Mouse (Mus musculus): ENCODE results near the gene Ankfy1. TPM values are rescaled to one million over a fixed set of nuclear protein-coding genes. Genes with fewer than 3 reads are reported as not detected.
A peak's percentile ranks its signal among the peaks of the same experiment; 100 is the strongest.

Gene Ankfy1
- 10 to 100 TPM; 36.5 to 38.6 TPM for total RNA-seq (2021)
- long read RNA-seq, experiment 1, full-length matches to known transcripts, result 8 of 19 reads
- long read RNA-seq, experiment 1, partial matches to known transcripts, result 3 of 19 reads
- long read RNA-seq, experiment 1, other reads (novel, unspliced or antisense), result 8 of 19 reads
- long read RNA-seq, experiment 2, full-length matches to known transcripts, result 11 of 37 reads
- long read RNA-seq, experiment 2, partial matches to known transcripts, result 4 of 37 reads
- long read RNA-seq, experiment 2, other reads (novel, unspliced or antisense), result 22 of 37 reads

- H3K27ac ChIP-seq, result peak within 1 kb of the TSS; percentile 97
- peak; percentile 94 to 96 for DNase-seq (ENCODE audit: low spot score in 2 of 2)
- H3K4me3 ChIP-seq, result peak within 1 kb of the TSS; percentile 84
- TF ChIP-seq CTCF (conservative IDR thresholded peaks at IDR 0.05), result no peak
Observed at GRCm38 (mm10) chr11:72689551-72690510, at the start of gene Ankfy1. Gene Ankfy1, plus strand, starts transcription at chr11:72690006.

- TF ChIP-seq CTCF (conservative IDR thresholded peaks at IDR 0.05), result no peak
- no peak overlapping the region for H3K4me3 ChIP-seq
- H3K27ac ChIP-seq, result no peak overlapping the region
- DNase-seq (ENCODE audit: low spot score in 2 of 2), result no peak
Observed at GRCm38 (mm10) chr11:72642730-72643129, 47.1 kb upstream of the Ankfy1 start.

- TF ChIP-seq CTCF (conservative IDR thresholded peaks at IDR 0.05), result no peak
- H3K27ac ChIP-seq, result no peak overlapping the region
- H3K4me3 ChIP-seq, result no peak overlapping the region
- DNase-seq (ENCODE audit: low spot score in 2 of 2), result no peak
Observed at GRCm38 (mm10) chr11:72645386-72645785, 44.4 kb upstream of the Ankfy1 start.

- H3K27ac ChIP-seq, result 0 out of 2 replicates have a peak overlapping the region, but pooled peaks have one; percentile 12
- H3K4me3 ChIP-seq, result no peak overlapping the region
- DNase-seq (ENCODE audit: low spot score in 2 of 2), result no peak
- TF ChIP-seq CTCF (conservative IDR thresholded peaks at IDR 0.05), result no peak
Observed at GRCm38 (mm10) chr11:72650347-72650746, 39.5 kb upstream of the Ankfy1 start.

GRCm38 (mm10) chr11:72659918-72660317 lies 29.9 kb upstream of the Ankfy1 start:
- peak; percentile 73 for TF ChIP-seq CTCF (conservative IDR thresholded peaks at IDR 0.05)

GRCm38 (mm10) chr11:72660359-72660758 lies 29.4 kb upstream of the Ankfy1 start:
- no peak for TF ChIP-seq CTCF (conservative IDR thresholded peaks at IDR 0.05)
- H3K4me3 ChIP-seq, result no peak overlapping the region
- no peak for DNase-seq (ENCODE audit: low spot score in 2 of 2)
- no peak overlapping the region for H3K27ac ChIP-seq

More at GRCm38 (mm10) chr11:72659918-72660317, 29.9 kb upstream of the Ankfy1 start:
- DNase-seq (ENCODE audit: low spot score in 2 of 2), result no peak
- H3K27ac ChIP-seq, result no peak overlapping the region
- H3K4me3 ChIP-seq, result no peak overlapping the region

GRCm38 (mm10) chr11:72664641-72665040 lies 25.2 kb upstream of the Ankfy1 start:
- TF ChIP-seq CTCF (conservative IDR thresholded peaks at IDR 0.05), result no peak
- Histone ChIP-seq H3K4me3 (no peak overlapping the region), H3K27ac (no peak overlapping the region)
- DNase-seq (ENCODE audit: low spot score in 2 of 2), result no peak

GRCm38 (mm10) chr11:72670634-72671033 lies 19.2 kb upstream of the Ankfy1 start:
- TF ChIP-seq CTCF (conservative IDR thresholded peaks at IDR 0.05), result no peak
- H3K27ac ChIP-seq, result no peak overlapping the region
- DNase-seq (ENCODE audit: low spot score in 2 of 2), result no peak
- H3K4me3 ChIP-seq, result no peak overlapping the region

GRCm38 (mm10) chr11:72671294-72671988 lies 18.4 kb upstream of the Ankfy1 start:
- no peak overlapping the region for H3K4me3 ChIP-seq
- DNase-seq (ENCODE audit: low spot score in 2 of 2), result no peak
- H3K27ac ChIP-seq, result no peak overlapping the region
- TF ChIP-seq CTCF (conservative IDR thresholded peaks at IDR 0.05), result no peak

- no peak for DNase-seq (ENCODE audit: low spot score in 2 of 2)
- no peak for TF ChIP-seq CTCF (conservative IDR thresholded peaks at IDR 0.05)
- Histone ChIP-seq H3K27ac (no peak overlapping the region), H3K4me3 (no peak overlapping the region)
Observed at GRCm38 (mm10) chr11:72672438-72672837, 17.4 kb upstream of the Ankfy1 start.

GRCm38 (mm10) chr11:72675280-72675679 lies 14.5 kb upstream of the Ankfy1 start:
- DNase-seq (ENCODE audit: low spot score in 2 of 2), result no peak
- TF ChIP-seq CTCF (conservative IDR thresholded peaks at IDR 0.05), result no peak
- H3K27ac ChIP-seq, result no peak overlapping the region
- H3K4me3 ChIP-seq, result no peak overlapping the region

GRCm38 (mm10) chr11:72680726-72681125 lies 9.1 kb upstream of the Ankfy1 start:
- H3K27ac ChIP-seq, result no peak overlapping the region
- no peak for DNase-seq (ENCODE audit: low spot score in 2 of 2)
- no peak overlapping the region for H3K4me3 ChIP-seq
- no peak for TF ChIP-seq CTCF (conservative IDR thresholded peaks at IDR 0.05)

- TF ChIP-seq CTCF (conservative IDR thresholded peaks at IDR 0.05), result no peak
- DNase-seq (ENCODE audit: low spot score in 2 of 2), result no peak
- H3K4me3 ChIP-seq, result no peak overlapping the region
- H3K27ac ChIP-seq, result no peak overlapping the region
Observed at GRCm38 (mm10) chr11:72683402-72683801, 6.4 kb upstream of the Ankfy1 start.
